Mouse (Mus musculus): Measurements from ENCODE around the gene Inpp5e. TPM values are rescaled to one million over a fixed set of nuclear protein-coding genes. Genes with fewer than 3 reads are reported as not detected.
A peak's percentile ranks its signal among the peaks of the same experiment; 100 is the strongest.

Gene Inpp5e
- polyA plus RNA-seq, 1 experiment from 2014 or later = 23.9 TPM

DNA sequence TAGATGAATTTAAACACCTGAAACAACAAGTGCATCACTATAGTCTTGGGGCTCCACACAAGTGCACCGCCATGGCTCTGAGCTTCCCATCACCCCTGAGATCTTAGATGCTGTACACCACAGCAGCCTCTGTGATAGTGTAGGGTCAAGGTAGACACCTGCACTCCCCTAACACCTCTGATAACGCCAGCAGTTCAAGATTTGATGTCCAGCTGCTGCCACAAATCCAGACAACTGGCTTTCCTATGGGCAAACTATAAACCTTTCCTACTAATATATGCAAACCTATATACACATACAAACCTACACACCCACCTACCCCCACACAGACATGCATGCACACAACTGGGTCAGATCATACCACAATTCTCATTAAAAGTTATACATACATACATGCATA lies 15.5 kb upstream of the Inpp5e start:
- H3K9ac ChIP-seq (replicated peaks; ENCODE audit: low read depth, low read length) = no peak overlapping the region
- H3K27me3 ChIP-seq (replicated peaks; ENCODE audit: control insufficient read depth, insufficient read depth, low read length) = no peaks in the 10 kb centered on the region
- no peak overlapping the region for H3K27ac ChIP-seq (ENCODE audit: low read length)
- no peaks in the 10 kb centered on the region for H3K4me1 ChIP-seq (replicated peaks; ENCODE audit: control insufficient read depth, insufficient read depth, low read length)
- no peak overlapping the region for H3K4me2 ChIP-seq (ENCODE audit: low read length)
- 97% methylated on average over 2 of the region's 2 CpGs for WGBS
- peaks cover 70% of the 10 kb centered on the region for H3K36me3 ChIP-seq (ENCODE audit: control insufficient read depth, insufficient read depth)
- H3K9me3 ChIP-seq (ENCODE audit: control insufficient read depth, low read length) = no peaks in the 10 kb centered on the region
- no peak for ATAC-seq
- no peak overlapping the region for H3K4me3 ChIP-seq (replicated peaks; ENCODE audit: low read length)

DNA sequence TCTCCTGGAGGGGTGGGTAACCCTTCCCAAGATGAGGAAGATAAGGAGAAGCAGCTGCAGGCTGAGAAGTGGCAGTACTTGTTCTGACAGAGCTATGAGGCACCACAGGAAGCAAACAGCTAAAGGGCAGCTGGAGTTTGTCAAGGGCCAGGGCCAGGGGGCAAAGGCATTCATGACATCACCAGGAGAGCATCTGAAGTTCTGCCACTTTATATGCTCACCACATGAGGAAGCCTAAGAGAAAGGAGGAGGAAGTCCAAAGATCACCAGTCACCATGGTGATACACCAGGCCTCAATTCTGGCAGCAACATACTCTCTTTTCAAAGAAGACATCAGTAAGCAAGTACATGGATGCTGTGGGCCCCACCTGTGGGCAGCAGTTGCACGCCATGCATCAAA lies 14.1 kb upstream of the Inpp5e start:
- peaks cover 64% of the 10 kb centered on the region for H3K36me3 ChIP-seq (ENCODE audit: control insufficient read depth, insufficient read depth)
- no peaks in the 10 kb centered on the region for H3K27me3 ChIP-seq (replicated peaks; ENCODE audit: control insufficient read depth, insufficient read depth, low read length)
- ATAC-seq = no peak
- no peaks in the 10 kb centered on the region for H3K4me1 ChIP-seq (replicated peaks; ENCODE audit: control insufficient read depth, insufficient read depth, low read length)
- WGBS = 91% methylated on average over 1 of the region's 1 CpGs
- H3K4me2 ChIP-seq (ENCODE audit: low read length) = no peak overlapping the region
- H3K4me3 ChIP-seq (replicated peaks; ENCODE audit: low read length) = no peak overlapping the region
- H3K9ac ChIP-seq (replicated peaks; ENCODE audit: low read depth, low read length) = no peak overlapping the region
- H3K27ac ChIP-seq (ENCODE audit: low read length) = no peak overlapping the region
- no peaks in the 10 kb centered on the region for H3K9me3 ChIP-seq (ENCODE audit: control insufficient read depth, low read length)

- no peak for ATAC-seq
- Histone ChIP-seq H3K36me3 (ENCODE audit: control insufficient read depth, insufficient read depth) (peaks cover 60% of the 10 kb centered on the region), H3K9ac (replicated peaks; ENCODE audit: low read depth, low read length) (no peak overlapping the region), H3K4me2 (ENCODE audit: low read length) (no peak overlapping the region), H3K9me3 (ENCODE audit: control insufficient read depth, low read length) (no peaks in the 10 kb centered on the region), H3K27me3 (replicated peaks; ENCODE audit: control insufficient read depth, insufficient read depth, low read length) (no peaks in the 10 kb centered on the region), H3K4me1 (replicated peaks; ENCODE audit: control insufficient read depth, insufficient read depth, low read length) (no peaks in the 10 kb centered on the region), H3K27ac (ENCODE audit: low read length) (no peak overlapping the region), H3K4me3 (replicated peaks; ENCODE audit: low read length) (no peak overlapping the region)
- WGBS = 84% methylated on average over 2 of the region's 2 CpGs
Observed at GRCm38 (mm10) chr2:26421969-26422368, 13.0 kb upstream of the Inpp5e start.

- H3K9ac ChIP-seq (replicated peaks; ENCODE audit: low read depth, low read length) = no peak overlapping the region
- H3K27ac ChIP-seq (ENCODE audit: low read length) = no peak overlapping the region
- H3K4me2 ChIP-seq (ENCODE audit: low read length) = no peak overlapping the region
- H3K4me1 ChIP-seq (replicated peaks; ENCODE audit: control insufficient read depth, insufficient read depth, low read length) = no peaks in the 10 kb centered on the region
- no peak overlapping the region for H3K4me3 ChIP-seq (replicated peaks; ENCODE audit: low read length)
- peaks cover 49% of the 10 kb centered on the region for H3K36me3 ChIP-seq (ENCODE audit: control insufficient read depth, insufficient read depth)
- H3K27me3 ChIP-seq (replicated peaks; ENCODE audit: control insufficient read depth, insufficient read depth, low read length) = no peaks in the 10 kb centered on the region
- no peaks in the 10 kb centered on the region for H3K9me3 ChIP-seq (ENCODE audit: control insufficient read depth, low read length)
- 89% methylated on average over 1 of the region's 1 CpGs for WGBS
- ATAC-seq = no peak
Observed at GRCm38 (mm10) chr2:26418120-26418519, 9.1 kb upstream of the Inpp5e start.

DNA sequence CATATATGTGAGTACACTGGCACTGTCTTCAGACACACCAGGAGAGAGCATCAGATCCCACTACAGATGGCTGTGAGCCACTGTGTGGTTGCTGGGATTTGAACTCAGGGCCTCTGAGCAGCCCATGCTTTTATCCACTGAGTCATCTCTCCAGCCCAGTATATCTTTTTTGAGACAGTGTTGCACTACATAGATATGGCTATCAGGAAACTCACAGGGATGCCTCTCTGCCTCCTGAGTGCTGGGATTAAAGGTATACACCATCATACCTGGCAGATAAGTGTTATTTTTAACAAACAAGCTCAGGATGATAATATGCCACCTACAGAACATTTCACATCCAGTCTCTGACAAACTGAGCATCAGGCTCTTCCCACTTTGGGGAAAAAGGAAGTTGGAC lies 8.1 kb upstream of the Inpp5e start:
- Histone ChIP-seq H3K27me3 (replicated peaks; ENCODE audit: control insufficient read depth, insufficient read depth, low read length) (no peaks in the 10 kb centered on the region), H3K4me2 (ENCODE audit: low read length) (no peak overlapping the region), H3K4me3 (replicated peaks; ENCODE audit: low read length) (no peak overlapping the region), H3K27ac (ENCODE audit: low read length) (no peak overlapping the region), H3K36me3 (ENCODE audit: control insufficient read depth, insufficient read depth) (peaks cover 43% of the 10 kb centered on the region), H3K9me3 (ENCODE audit: control insufficient read depth, low read length) (no peaks in the 10 kb centered on the region), H3K4me1 (replicated peaks; ENCODE audit: control insufficient read depth, insufficient read depth, low read length) (no peaks in the 10 kb centered on the region), H3K9ac (replicated peaks; ENCODE audit: low read depth, low read length) (no peak overlapping the region)
- no peak for ATAC-seq

DNA sequence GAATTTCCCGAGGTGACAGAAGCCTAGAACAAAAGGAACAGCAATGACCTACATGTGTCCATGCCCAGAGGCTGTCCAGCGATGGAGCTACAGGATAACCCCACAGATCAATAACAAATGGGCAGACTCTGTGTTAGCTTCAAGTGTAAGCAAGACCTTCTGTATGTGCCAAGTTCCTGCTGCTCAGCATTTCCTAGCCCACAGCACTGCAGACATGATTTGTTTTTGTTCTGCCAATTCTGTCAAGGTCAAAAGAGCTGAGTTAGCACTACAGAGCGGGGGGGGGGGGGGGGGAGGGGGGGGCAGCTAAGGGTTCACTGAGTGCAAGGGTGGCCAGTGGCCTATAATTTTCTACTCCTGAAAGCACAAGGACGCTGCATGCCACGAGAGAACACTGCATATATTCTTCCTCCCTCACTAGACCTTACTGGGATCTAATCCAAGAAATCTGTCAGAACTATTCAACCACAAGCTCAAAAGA lies 2.0 kb upstream of the Inpp5e start:
- no peaks in the 10 kb centered on the region for H3K9me3 ChIP-seq (ENCODE audit: control insufficient read depth, low read length)
- H3K4me2 ChIP-seq (ENCODE audit: low read length) = no peak overlapping the region
- peaks cover 24% of the 10 kb centered on the region for H3K36me3 ChIP-seq (ENCODE audit: control insufficient read depth, insufficient read depth)
- no peaks in the 10 kb centered on the region for H3K27me3 ChIP-seq (replicated peaks; ENCODE audit: control insufficient read depth, insufficient read depth, low read length)
- no peak overlapping the region for H3K9ac ChIP-seq (replicated peaks; ENCODE audit: low read depth, low read length)
- no peak overlapping the region for H3K4me3 ChIP-seq (replicated peaks; ENCODE audit: low read length)
- ATAC-seq = no peak
- H3K27ac ChIP-seq (ENCODE audit: low read length) = no peak overlapping the region
- 55% methylated on average over 4 of the region's 5 CpGs for WGBS
- H3K4me1 ChIP-seq (replicated peaks; ENCODE audit: control insufficient read depth, insufficient read depth, low read length) = peaks cover 28% of the 10 kb centered on the region

- 72% methylated on average over 5 of the region's 5 CpGs for WGBS
- Histone ChIP-seq H3K27ac (ENCODE audit: low read length) (no peak overlapping the region), H3K4me3 (replicated peaks; ENCODE audit: low read length) (no peak overlapping the region), H3K9me3 (ENCODE audit: control insufficient read depth, low read length) (no peaks in the 10 kb centered on the region), H3K4me1 (replicated peaks; ENCODE audit: control insufficient read depth, insufficient read depth, low read length) (peaks cover 35% of the 10 kb centered on the region), H3K4me2 (ENCODE audit: low read length) (no peak overlapping the region), H3K36me3 (ENCODE audit: control insufficient read depth, insufficient read depth) (peaks cover 15% of the 10 kb centered on the region), H3K27me3 (replicated peaks; ENCODE audit: control insufficient read depth, insufficient read depth, low read length) (no peaks in the 10 kb centered on the region), H3K9ac (replicated peaks; ENCODE audit: low read depth, low read length) (no peak overlapping the region)
- no peak for ATAC-seq
Observed at GRCm38 (mm10) chr2:26410091-26410490, 1.1 kb upstream of the Inpp5e start.

GRCm38 (mm10) chr2:26409362-26409761 lies 359 bp upstream of the Inpp5e start:
- H3K9ac ChIP-seq (replicated peaks; ENCODE audit: low read depth, low read length) = peak overlapping the region; percentile 92
- ATAC-seq = peak; percentile 14; the same call in 1 of the 2 replicates
- WGBS = 57% methylated on average over 3 of the region's 3 CpGs

DNA sequence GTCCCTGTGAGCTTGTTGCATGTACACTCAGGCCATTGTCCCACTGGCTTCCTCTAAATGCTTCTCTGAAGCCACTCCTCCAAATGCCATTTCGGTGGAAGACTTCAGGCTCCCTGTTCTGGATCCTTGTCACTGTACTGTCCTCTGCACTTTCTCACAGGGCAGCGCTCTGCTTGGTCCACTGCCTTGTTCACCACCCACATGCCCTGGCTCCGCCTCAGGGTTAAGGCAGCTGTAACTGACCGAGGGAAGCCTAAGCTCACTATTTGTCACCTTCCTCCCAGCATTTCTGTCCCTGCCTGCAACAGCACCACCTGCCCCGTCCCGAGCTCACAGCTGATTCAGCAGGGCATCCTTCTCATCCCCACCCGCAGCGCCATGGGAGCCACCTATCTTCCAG lies 5.7 kb downstream of the Inpp5e start:
- peaks cover 24% of the 10 kb centered on the region for H3K36me3 ChIP-seq (ENCODE audit: control insufficient read depth, insufficient read depth)
- H3K9me3 ChIP-seq (ENCODE audit: control insufficient read depth, low read length) = no peaks in the 10 kb centered on the region
- no peak for ATAC-seq
- WGBS = 84% methylated on average over 8 of the region's 8 CpGs
- H3K4me3 ChIP-seq (replicated peaks; ENCODE audit: low read length) = no peak overlapping the region
- H3K27me3 ChIP-seq (replicated peaks; ENCODE audit: control insufficient read depth, insufficient read depth, low read length) = no peaks in the 10 kb centered on the region
- H3K4me1 ChIP-seq (replicated peaks; ENCODE audit: control insufficient read depth, insufficient read depth, low read length) = peaks cover 34% of the 10 kb centered on the region
- H3K9ac ChIP-seq (replicated peaks; ENCODE audit: low read depth, low read length) = no peak overlapping the region
- no peak overlapping the region for H3K27ac ChIP-seq (ENCODE audit: low read length)
- H3K4me2 ChIP-seq (ENCODE audit: low read length) = no peak overlapping the region

More at GRCm38 (mm10) chr2:26409362-26409761, 359 bp upstream of the Inpp5e start:
- peaks cover 11% of the 10 kb centered on the region for H3K36me3 ChIP-seq (ENCODE audit: control insufficient read depth, insufficient read depth)
- H3K4me1 ChIP-seq (replicated peaks; ENCODE audit: control insufficient read depth, insufficient read depth, low read length) = peaks cover 35% of the 10 kb centered on the region
- H3K4me2 ChIP-seq (ENCODE audit: low read length) = peak overlapping the region; percentile 93
- H3K4me3 ChIP-seq (replicated peaks; ENCODE audit: low read length) = peak overlapping the region; percentile 88
- no peaks in the 10 kb centered on the region for H3K9me3 ChIP-seq (ENCODE audit: control insufficient read depth, low read length)
- H3K27ac ChIP-seq (ENCODE audit: low read length) = no peak overlapping the region
- no peaks in the 10 kb centered on the region for H3K27me3 ChIP-seq (replicated peaks; ENCODE audit: control insufficient read depth, insufficient read depth, low read length)

DNA sequence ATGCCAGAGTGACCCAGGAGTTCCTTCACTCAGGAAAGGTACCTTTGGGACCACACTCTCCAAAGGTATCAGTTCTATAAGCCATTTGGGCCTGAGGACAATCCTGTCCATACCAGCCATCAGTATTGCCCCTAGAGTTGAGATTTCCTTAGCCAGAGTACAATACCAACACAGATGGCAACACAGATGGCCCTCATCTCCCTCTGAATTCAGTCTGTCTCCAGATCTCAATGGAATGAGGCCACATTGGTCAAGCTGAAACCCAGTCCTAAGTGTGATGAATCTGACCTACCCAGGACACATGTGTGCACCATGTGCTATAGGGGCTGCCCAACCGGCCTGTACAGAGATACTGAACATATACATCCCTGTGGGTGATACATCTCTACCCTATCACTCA lies 6.7 kb downstream of the Inpp5e start:
- peaks cover 27% of the 10 kb centered on the region for H3K36me3 ChIP-seq (ENCODE audit: control insufficient read depth, insufficient read depth)
- H3K4me2 ChIP-seq (ENCODE audit: low read length) = no peak overlapping the region

More for the DNA sequence above, 6.7 kb downstream of the Inpp5e start:
- Histone ChIP-seq H3K4me1 (replicated peaks; ENCODE audit: control insufficient read depth, insufficient read depth, low read length) (peaks cover 23% of the 10 kb centered on the region), H3K4me3 (replicated peaks; ENCODE audit: low read length) (no peak overlapping the region), H3K9ac (replicated peaks; ENCODE audit: low read depth, low read length) (no peak overlapping the region), H3K27me3 (replicated peaks; ENCODE audit: control insufficient read depth, insufficient read depth, low read length) (no peaks in the 10 kb centered on the region), H3K9me3 (ENCODE audit: control insufficient read depth, low read length) (no peaks in the 10 kb centered on the region), H3K27ac (ENCODE audit: low read length) (no peak overlapping the region)
- 91% methylated on average over 1 of the region's 1 CpGs for WGBS
- no peak for ATAC-seq
